ENCODE assay signal across 15 mouse cellular contexts in the genomic region with DNA sequence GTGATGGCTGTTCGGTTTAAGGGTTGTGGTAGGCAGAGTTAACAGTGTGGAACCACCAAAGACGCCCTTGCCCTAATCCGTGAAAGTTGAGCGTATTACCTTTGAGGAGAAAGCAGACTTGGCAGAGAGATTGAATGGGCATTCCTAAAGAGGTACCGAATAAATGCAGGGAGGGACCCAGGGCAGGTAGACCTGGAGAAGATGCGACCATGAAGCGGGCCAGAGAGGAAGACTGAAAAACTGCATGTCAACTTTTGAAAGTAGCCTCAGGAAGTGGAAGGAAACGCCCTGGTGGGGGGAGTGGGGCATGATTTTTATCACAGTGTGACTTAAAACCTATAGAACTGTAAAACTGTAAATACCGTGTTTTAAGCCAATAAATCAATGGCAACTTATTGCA. TPM values are rescaled to one million over a fixed set of nuclear protein-coding genes. Genes with fewer than 3 reads are reported as not detected.
DNase-seq lines count a peak whose midpoint lies in the region; ATAC-seq and TF ChIP-seq lines count a peak whose summit lies in the region.
"Had no signal": no experiment of that assay in that cellular context is flagged by ENCODE, and none has a peak within 500 bp of the region (broad histone marks: within the 10 kb centered on the region; RNA-seq: fewer than 3 reads in every experiment).

No protein-coding gene starts in this region.

- no peak for ATAC-seq in lung, embryonic 14.5 days (ENCODE audit: insufficient read depth)
- ATAC-seq: Patski had no signal

- intact Hi-C loops in heart, adult 2 months (cut with DNase I), result loop anchor here (5.0 kb wide), 1 partner anchor 97 kb away; no protein-coding TSS in a partner anchor

- H3K4me2 ChIP-seq in lung, embryonic 14.5 days, result peak overlapping the region; percentile 79
- H3K4me2 ChIP-seq: embryonic facial prominence, embryonic 13.5 days had no signal

- H3K4me3 ChIP-seq in heart, adult 2 months, result peak overlapping the region; percentile 81
- H3K4me3 ChIP-seq in kidney, adult 2 months (ENCODE audit: insufficient read depth, low read depth, low read length), result peak overlapping the region; percentile 16; the same call in 1 of the 2 replicates
- H3K4me3 ChIP-seq in lung, embryonic 14.5 days (ENCODE audit: low read depth, low read length), result peak overlapping the region; percentile 66; the same call in 1 of the 2 replicates
- peak overlapping the region; percentile 25; the same call in 1 of the 2 replicates for H3K4me3 ChIP-seq in small intestine, adult 2 months (ENCODE audit: low read depth, low read length)
- H3K4me3 ChIP-seq: embryonic facial prominence, embryonic 13.5 days; forebrain, embryonic 10.5 days; limb, embryonic 12.5 days had no signal

- H3K27me3 ChIP-seq in heart, adult 2 months (ENCODE audit: control insufficient read depth, insufficient read depth, low read length), result no peaks in the 10 kb centered on the region
- no peaks in the 10 kb centered on the region for H3K27me3 ChIP-seq in kidney, adult 2 months (replicated peaks; ENCODE audit: control insufficient read depth, insufficient read depth, low read length)
- peaks cover 4% of the 10 kb centered on the region; the same call in 1 of the 2 replicates for H3K27me3 ChIP-seq in lung, embryonic 14.5 days (ENCODE audit: insufficient read depth, low read length)
- H3K27me3 ChIP-seq in small intestine, adult 2 months (ENCODE audit: control insufficient read depth, insufficient read depth, low read length), result no peaks in the 10 kb centered on the region
- H3K27me3 ChIP-seq: limb, embryonic 12.5 days; Patski had no signal

- DNase-seq in heart, adult 2 months, result no peak
- DNase-seq in heart, adult 18-20 months, result no peak
- no peak for DNase-seq in kidney, adult 2 months
- no peak for DNase-seq in kidney, adult 8-10 months
- DNase-seq in lung, embryonic 14.5 days, result no peak
- DNase-seq in lung, postnatal 14 days, result no peak
- no peak for DNase-seq in right cerebral cortex, postnatal 25 days
- DNase-seq: cerebellum, adult 11-12 months; kidney, postnatal 25 days; midbrain, embryonic 14.5 days had no signal

- peak overlapping the region; percentile 38 for H3K9ac ChIP-seq in heart, adult 2 months (ENCODE audit: low read depth, low read length)
- H3K9ac ChIP-seq in lung, embryonic 14.5 days, result no peak overlapping the region
- H3K9ac ChIP-seq: embryonic facial prominence, embryonic 13.5 days; limb, embryonic 12.5 days had no signal

- peaks cover 9% of the 10 kb centered on the region for H3K4me1 ChIP-seq in heart, adult 2 months (ENCODE audit: control insufficient read depth, insufficient read depth, low read length)
- H3K4me1 ChIP-seq in kidney, adult 2 months (ENCODE audit: control insufficient read depth, insufficient read depth, low read length), result peaks cover 24% of the 10 kb centered on the region
- H3K4me1 ChIP-seq in lung, embryonic 14.5 days (ENCODE audit: insufficient read depth), result peaks cover 6% of the 10 kb centered on the region; the same call in 1 of the 2 replicates
- no peaks in the 10 kb centered on the region; the same call in 1 of the 2 replicates for H3K4me1 ChIP-seq in small intestine, adult 2 months (ENCODE audit: control insufficient read depth, insufficient read depth, insufficient read length, low read length)

- no peak for TF ChIP-seq POLR2A in heart, adult 2 months (IDR thresholded peaks at IDR 0.05; ENCODE audit: insufficient read depth, low read depth, low read length)
- no peak for TF ChIP-seq POLR2A in kidney, adult 2 months (IDR thresholded peaks at IDR 0.05; ENCODE audit: low read depth, low read length)
- no peak for TF ChIP-seq POLR2A in small intestine, adult 2 months (IDR thresholded peaks at IDR 0.05; ENCODE audit: low read depth, low read length)

- no peak for TF ChIP-seq EP300 in heart, adult 2 months (IDR thresholded peaks at IDR 0.05; ENCODE audit: insufficient read depth, low read depth, low read length)

- peaks cover 29% of the 10 kb centered on the region for H3K36me3 ChIP-seq in heart, adult 2 months (ENCODE audit: control insufficient read depth, insufficient read depth, low read length)
- H3K36me3 ChIP-seq in kidney, adult 2 months (ENCODE audit: control insufficient read depth, insufficient read depth, low read length), result no peaks in the 10 kb centered on the region; the same call in 1 of the 2 replicates
- no peaks in the 10 kb centered on the region for H3K36me3 ChIP-seq in lung, embryonic 14.5 days (ENCODE audit: insufficient read depth)
- H3K36me3 ChIP-seq in small intestine, adult 2 months (ENCODE audit: control insufficient read depth, insufficient read depth, low read length), result no peaks in the 10 kb centered on the region
- H3K36me3 ChIP-seq: embryonic facial prominence, embryonic 13.5 days; forebrain, embryonic 10.5 days; limb, embryonic 12.5 days had no signal

- H3K79me2 ChIP-seq in heart, adult 2 months (replicated peaks; ENCODE audit: control insufficient read depth, insufficient read depth, low read length), result peaks cover 4% of the 10 kb centered on the region; the same call in 1 of the 2 replicates

- TF ChIP-seq CTCF in heart, adult 2 months (IDR thresholded peaks at IDR 0.05), result 0 out of 2 replicates have a peak, but pooled peaks have one; percentile 20
- no peak for TF ChIP-seq CTCF in kidney, adult 2 months (conservative IDR thresholded peaks at IDR 0.05; ENCODE audit: insufficient read depth, insufficient read length, low read depth, low read length)
- TF ChIP-seq CTCF in lung, embryonic 14.5 days (IDR thresholded peaks at IDR 0.05; ENCODE audit: low read depth), result no peak
- no peak for TF ChIP-seq CTCF in small intestine, adult 2 months (IDR thresholded peaks at IDR 0.05; ENCODE audit: extremely low read depth, insufficient read length, insufficient replicate concordance, low read depth, low read length)

- no peaks in the 10 kb centered on the region; the same call in 1 of the 2 replicates for H3K9me3 ChIP-seq in lung, embryonic 14.5 days (ENCODE audit: low read depth, low read length)
- H3K9me3 ChIP-seq: embryonic facial prominence, embryonic 13.5 days; limb, embryonic 12.5 days had no signal

- WGBS in heart, adult 2 months, result 46% methylated on average over 9 of the region's 9 CpGs
- 42% methylated on average over 9 of the region's 9 CpGs for WGBS in kidney, adult 2 months
- WGBS in lung, embryonic 14.5 days, result 86% methylated on average over 9 of the region's 9 CpGs
- WGBS in small intestine, adult 2 months, result 80% methylated on average over 9 of the region's 9 CpGs

- H3K27ac ChIP-seq in heart, adult 2 months, result peak overlapping the region; percentile 97
- peak overlapping the region; percentile 79; the same call in 1 of the 2 replicates for H3K27ac ChIP-seq in kidney, adult 2 months (ENCODE audit: insufficient read depth, low read depth, low read length)
- H3K27ac ChIP-seq in lung, embryonic 14.5 days (ENCODE audit: low read depth), result no peak overlapping the region
- peak overlapping the region; percentile 44 for H3K27ac ChIP-seq in small intestine, adult 2 months (ENCODE audit: insufficient read depth, low read depth, low read length)
- H3K27ac ChIP-seq: embryonic facial prominence, embryonic 13.5 days; forebrain, embryonic 10.5 days; limb, embryonic 12.5 days had no signal

RNA-seq across cellular contexts. Expression of a gene that starts 2.3 kb away (rescaled TPM):
- total RNA-seq in heart, adult 2 months (2021), result 10 to 100 TPM in 1 of 2 experiments, 1 to 10 TPM in 1; 7.8 to 10.5 TPM
- 0.64 and 2.4 TPM in 2 replicates for polyA plus RNA-seq in heart, adult 2 months (2012; rRNA removed)
- 1 to 10 TPM; 4.4 to 8.6 TPM for total RNA-seq in heart, adult 18-20 months (2021)
- 3.8 and 7.4 TPM in 2 replicates for polyA plus RNA-seq in kidney, adult 2 months (2012; rRNA removed)
- polyA plus RNA-seq in lung, embryonic 14.5 days (2014; fragmentation: Nextera tagmentation; extraction: Ambion mirVana), result 6.8 and 8.3 TPM in 2 replicates
- 5.6 and 9.0 TPM in 2 replicates for polyA plus RNA-seq in small intestine, adult 2 months (2012; rRNA removed)

RNA-seq across cellular contexts. Expression of a gene that starts 2.4 kb away (rescaled TPM):
- 10 to 100 TPM; 34.8 TPM for total RNA-seq in heart, adult 2 months (2021)
- 6.8 and 14.0 TPM in 2 replicates for polyA plus RNA-seq in heart, adult 2 months (2012; rRNA removed)
- total RNA-seq in heart, adult 18-20 months (2021), result 10 to 100 TPM; 31.0 to 34.9 TPM
- polyA plus RNA-seq in kidney, adult 2 months (2012; rRNA removed), result 16.5 and 17.9 TPM in 2 replicates
- 36.2 and 36.7 TPM in 2 replicates for polyA plus RNA-seq in lung, embryonic 14.5 days (2014; fragmentation: Nextera tagmentation; extraction: Ambion mirVana)
- 3.5 and 4.2 TPM in 2 replicates for polyA plus RNA-seq in small intestine, adult 2 months (2012; rRNA removed)

RNA-seq across cellular contexts. Expression of a gene that starts 9.4 kb away (rescaled TPM):
- 10 to 100 TPM; 15.6 to 18.0 TPM for total RNA-seq in heart, adult 2 months (2021)
- polyA plus RNA-seq in heart, adult 2 months (2012; rRNA removed), result 16.1 and 16.5 TPM in 2 replicates
- 10 to 100 TPM; 16.3 to 18.5 TPM for total RNA-seq in heart, adult 18-20 months (2021)
- 29.0 and 32.3 TPM in 2 replicates for polyA plus RNA-seq in kidney, adult 2 months (2012; rRNA removed)
- polyA plus RNA-seq in lung, embryonic 14.5 days (2014; fragmentation: Nextera tagmentation; extraction: Ambion mirVana), result 6.6 and 7.0 TPM in 2 replicates
- 11.8 and 17.8 TPM in 2 replicates for polyA plus RNA-seq in small intestine, adult 2 months (2012; rRNA removed)

Comparison
In these comparisons a context has a peak if more than half of its experiments do, and no peak if none do; other contexts are left out.
1. H3K4me3 ChIP-seq: peak in every context shown above with its lines; median percentile 81 in heart, adult 2 months; 66 in lung, embryonic 14.5 days; 25 in small intestine, adult 2 months; 16 in kidney, adult 2 months.